Mouse (Mus musculus) neural tube, embryonic 11.5 days (tissue): Measurements from ENCODE around the gene Gtpbp8. TPM values are rescaled to one million over a fixed set of nuclear protein-coding genes. Genes with fewer than 3 reads are reported as not detected.

Experiments used
- ATAC-seq: fragments of 200-750 bp; cut with Nextera tagmentation; 2 replicates; pipeline ENCODE4 v1.8.0; 2017; ENCODE audit warnings: moderate number of reproducible peaks, mild to moderate bottlenecking, moderate TSS enrichment, moderate library complexity; ENCODE audit not compliant: insufficient read depth, low FRiP score, low TSS enrichment
- DNase-seq: peaks from one replicate; pipeline ENCODE4 v3.0.0-alpha.2; 2015; ENCODE audit warnings: low spot score
- H3K27ac ChIP-seq: fragments of 300-500 bp; sonication (generic); 2 replicates; pipeline ENCODE4 v1.5.1; 2014; ENCODE audit warnings: low read depth, mild to moderate bottlenecking, low read length
- H3K27me3 ChIP-seq: fragments of 300-500 bp; sonication (generic); 2 replicates; pipeline ENCODE4 v1.6.1; 2014; ENCODE audit warnings: mild to moderate bottlenecking, low read length, mixed read lengths; ENCODE audit not compliant: control insufficient read depth, insufficient read depth
- H3K36me3 ChIP-seq: fragments of 300-500 bp; sonication (generic); 2 replicates; pipeline ENCODE4 v1.6.1; 2014; ENCODE audit warnings: mild to moderate bottlenecking, low read length, moderate library complexity, mixed read lengths; ENCODE audit not compliant: control insufficient read depth, insufficient read depth
- H3K4me1 ChIP-seq: fragments of 300-500 bp; sonication (generic); 2 replicates; pipeline ENCODE4 v1.6.1; 2014; ENCODE audit warnings: low read length, mixed read lengths; ENCODE audit not compliant: control insufficient read depth, insufficient read depth
- H3K4me2 ChIP-seq: fragments of 300-500 bp; sonication (generic); 2 replicates; pipeline ENCODE4 v1.6.1; 2014; ENCODE audit warnings: low read depth, mild to moderate bottlenecking, moderate library complexity
- H3K4me3 ChIP-seq: fragments of 300-500 bp; sonication (generic); 2 replicates; pipeline ENCODE4 v1.5.1; 2014; ENCODE audit warnings: low read depth, low read length
- H3K9ac ChIP-seq: fragments of 300-500 bp; sonication (generic); 2 replicates; pipeline ENCODE4 v1.6.1; 2014; ENCODE audit warnings: mild to moderate bottlenecking, low read length
- H3K9me3 ChIP-seq: fragments of 300-500 bp; sonication (generic); 2 replicates; pipeline ENCODE4 v1.6.1; 2016; ENCODE audit warnings: low read length; ENCODE audit not compliant: control insufficient read depth
- WGBS: fragments of 180-500 bp; shearing (Covaris S2); extraction: QIAGEN DNeasy Blood & Tissue Kit; methylation state at CpG from one replicate; pipeline ENCODE4 v1.1.7; 2014; 5-methylcytosine and 5-hydroxymethylcytosine counted together
- polyA plus RNA-seq: library from polyadenylated mRNA; unstranded; fragments of >200 nt; fragmentation: Nextera tagmentation; extraction: Ambion mirVana; gene quantifications from 2 replicates; pipeline ENCODE4 v1.2.1, GENCODE M21; 2014

The Gtpbp8 gene
- polyA plus RNA-seq, 1 experiment from 2014 or later: 33.2 TPM

- H3K36me3 ChIP-seq: no peaks in the 10 kb centered on the region
- H3K9ac ChIP-seq: no peak overlapping the region
- DNase-seq: no peak
- ATAC-seq: no peak
- no peak overlapping the region for H3K4me3 ChIP-seq
- no peaks in the 10 kb centered on the region; the same call in 1 of the 2 replicates for H3K4me1 ChIP-seq
- no peaks in the 10 kb centered on the region for H3K27me3 ChIP-seq
- no peaks in the 10 kb centered on the region for H3K9me3 ChIP-seq
- WGBS: 91% methylated on average over 2 of the region's 2 CpGs
- no peak overlapping the region for H3K4me2 ChIP-seq
- H3K27ac ChIP-seq: no peak overlapping the region
These were observed 23.5 kb downstream of the Gtpbp8 start for GRCm38 (mm10) chr16:44722666-44723065.

GRCm38 (mm10) chr16:44720518-44720917, 25.6 kb downstream of the Gtpbp8 start:
- no peak overlapping the region for H3K4me2 ChIP-seq
- H3K27ac ChIP-seq: no peak overlapping the region
- H3K27me3 ChIP-seq: no peaks in the 10 kb centered on the region
- no peak overlapping the region for H3K9ac ChIP-seq
- no peaks in the 10 kb centered on the region for H3K36me3 ChIP-seq
- peaks cover 2% of the 10 kb centered on the region; the same call in 1 of the 2 replicates for H3K4me1 ChIP-seq
- DNase-seq (no peak), ATAC-seq (no peak)
- H3K4me3 ChIP-seq: no peak overlapping the region
- no peaks in the 10 kb centered on the region for H3K9me3 ChIP-seq
- WGBS: 90% methylated on average over 3 of the region's 3 CpGs

GRCm38 (mm10) chr16:44719349-44719748, 26.8 kb downstream of the Gtpbp8 start:
- Histone ChIP-seq H3K27me3 (no peaks in the 10 kb centered on the region), H3K4me2 (no peak overlapping the region), H3K4me3 (no peak overlapping the region), H3K9ac (no peak overlapping the region), H3K36me3 (no peaks in the 10 kb centered on the region), H3K27ac (no peak overlapping the region), H3K4me1 (0 out of 2 replicates have a peak, but pooled peaks cover 2% of the 10 kb centered on the region), H3K9me3 (no peaks in the 10 kb centered on the region)
- no peak for DNase-seq
- no peak for ATAC-seq
- WGBS: 83% methylated on average over 7 of the region's 7 CpGs

GRCm38 (mm10) chr16:44717838-44718237, 28.3 kb downstream of the Gtpbp8 start:
- H3K27me3 ChIP-seq: no peaks in the 10 kb centered on the region
- H3K4me1 ChIP-seq: 0 out of 2 replicates have a peak, but pooled peaks cover 2% of the 10 kb centered on the region
- H3K9ac ChIP-seq: no peak overlapping the region
- H3K27ac ChIP-seq: no peak overlapping the region
- no peak overlapping the region for H3K4me2 ChIP-seq
- no peak overlapping the region for H3K4me3 ChIP-seq
- no peaks in the 10 kb centered on the region for H3K9me3 ChIP-seq
- ATAC-seq (no peak), DNase-seq (no peak)
- 83% methylated on average over 2 of the region's 2 CpGs for WGBS
- no peaks in the 10 kb centered on the region for H3K36me3 ChIP-seq

GRCm38 (mm10) chr16:44717141-44717634, 29.0 kb downstream of the Gtpbp8 start:
- Histone ChIP-seq H3K27me3 (no peaks in the 10 kb centered on the region), H3K36me3 (no peaks in the 10 kb centered on the region), H3K9ac (no peak overlapping the region), H3K4me3 (no peak overlapping the region), H3K4me1 (0 out of 2 replicates have a peak, but pooled peaks cover 2% of the 10 kb centered on the region), H3K4me2 (no peak overlapping the region), H3K27ac (no peak overlapping the region), H3K9me3 (no peaks in the 10 kb centered on the region)
- no peak for DNase-seq
- WGBS: 87% methylated on average over 2 of the region's 2 CpGs
- peak; percentile 38; the same call in 1 of the 2 replicates for ATAC-seq

GRCm38 (mm10) chr16:44716305-44717140, 29.6 kb downstream of the Gtpbp8 start:
- Histone ChIP-seq H3K4me1 (0 out of 2 replicates have a peak, but pooled peaks cover 2% of the 10 kb centered on the region), H3K9ac (no peak overlapping the region), H3K36me3 (no peaks in the 10 kb centered on the region), H3K4me3 (no peak overlapping the region), H3K9me3 (no peaks in the 10 kb centered on the region), H3K27ac (0 out of 2 replicates have a peak overlapping the region, but pooled peaks have one; percentile 44), H3K27me3 (no peaks in the 10 kb centered on the region), H3K4me2 (no peak overlapping the region)
- 48% methylated on average over 10 of the region's 10 CpGs for WGBS
- peak; percentile 58; the same call in 1 of the 2 replicates for ATAC-seq
- DNase-seq: peak; percentile 46

GRCm38 (mm10) chr16:44703458-44703857, 42.7 kb downstream of the Gtpbp8 start:
- ATAC-seq: no peak

GRCm38 (mm10) chr16:44702272-44702671, 43.9 kb downstream of the Gtpbp8 start:
- Histone ChIP-seq H3K9ac (no peak overlapping the region), H3K4me2 (no peak overlapping the region), H3K4me1 (no peaks in the 10 kb centered on the region), H3K27me3 (no peaks in the 10 kb centered on the region), H3K36me3 (no peaks in the 10 kb centered on the region), H3K4me3 (no peak overlapping the region), H3K27ac (no peak overlapping the region), H3K9me3 (no peaks in the 10 kb centered on the region)
- no peak for DNase-seq
- 64% methylated on average over 5 of the region's 5 CpGs for WGBS
- ATAC-seq: no peak

More at GRCm38 (mm10) chr16:44703458-44703857, 42.7 kb downstream of the Gtpbp8 start:
- Histone ChIP-seq H3K4me1 (no peaks in the 10 kb centered on the region), H3K27ac (no peak overlapping the region), H3K4me3 (no peak overlapping the region), H3K4me2 (no peak overlapping the region), H3K27me3 (no peaks in the 10 kb centered on the region), H3K9ac (no peak overlapping the region), H3K36me3 (no peaks in the 10 kb centered on the region), H3K9me3 (no peaks in the 10 kb centered on the region)
- no peak for DNase-seq
- WGBS: 66% methylated on average over 4 of the region's 4 CpGs
